21 mouse cellular contexts compared by ENCODE assay signal in the genomic region with DNA sequence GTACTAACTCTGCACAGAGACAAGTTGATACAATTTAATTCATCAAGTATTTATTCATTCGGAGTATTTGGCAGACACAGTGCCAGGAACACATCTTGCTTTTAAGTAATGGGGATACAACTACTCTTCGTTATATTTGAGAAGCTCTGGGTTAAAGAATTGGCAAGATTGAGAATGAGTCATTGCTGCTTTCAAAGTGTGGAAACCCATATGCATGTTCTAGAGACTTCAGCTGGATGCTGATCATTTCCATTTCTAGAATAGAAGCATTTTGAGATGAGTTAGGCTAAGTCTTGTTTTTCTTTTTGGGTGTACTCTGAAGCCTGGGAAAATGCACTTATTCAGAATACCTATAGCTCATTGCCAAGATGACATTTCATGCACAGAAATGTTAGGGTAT.
"Had no signal": no experiment of that assay in that cellular context is flagged by ENCODE, and none has a peak within 500 bp of the region (broad histone marks: within the 10 kb centered on the region; RNA-seq: fewer than 3 reads in every experiment).

No protein-coding gene starts in this region.

- H3K4me3 ChIP-seq: intestine, embryonic 15.5 days; kidney, embryonic 15.5 days; limb, embryonic 12.5 days; limb, embryonic 15.5 days; midbrain, embryonic 12.5 days; midbrain, embryonic 15.5 days; neural tube, embryonic 12.5 days; neural tube, embryonic 15.5 days had no signal

- DNase-seq: kidney, adult 11 months; kidney, adult 8-10 months; kidney, postnatal 10 days; kidney, postnatal 36 days; left cerebral cortex, postnatal 4 days; liver, postnatal 0 days; lung, embryonic 14.5 days; right cerebral cortex, postnatal 25 days; thymus, adult 2 months; thymus, postnatal 14 days; thymus, postnatal 4 days had no signal

- H3K27ac ChIP-seq: intestine, embryonic 15.5 days; kidney, embryonic 15.5 days; limb, embryonic 12.5 days; limb, embryonic 15.5 days; liver, embryonic 14.5 days; macrophage; midbrain, embryonic 12.5 days; midbrain, embryonic 15.5 days; neural tube, embryonic 12.5 days; neural tube, embryonic 15.5 days had no signal
